Mouse (Mus musculus) liver, embryonic 12.5 days (tissue): ENCODE measurements around the gene Tpd52l2. TPM values are rescaled to one million over a fixed set of nuclear protein-coding genes. Genes with fewer than 3 reads are reported as not detected.

Experiments used
- ATAC-seq: fragments of 200-750 bp; cut with Nextera tagmentation; 2 replicates; pipeline ENCODE4 v1.8.0; 2017; ENCODE audit warnings: moderate number of reproducible peaks, mild to moderate bottlenecking, moderate library complexity
- H3K27ac ChIP-seq: fragments of 300-500 bp; sonication (generic); 2 replicates; pipeline ENCODE4 v1.5.1; 2016; ENCODE audit warnings: mild to moderate bottlenecking
- H3K27me3 ChIP-seq: fragments of 300-500 bp; sonication (generic); replicated peaks from 2 replicates; pipeline ENCODE4 v1.6.1; 2016; ENCODE audit warnings: mild to moderate bottlenecking, moderate library complexity
- H3K36me3 ChIP-seq: fragments of 300-500 bp; sonication (generic); 2 replicates; pipeline ENCODE4 v1.6.1; 2016; ENCODE audit warnings: mild to moderate bottlenecking, moderate library complexity
- H3K4me1 ChIP-seq: fragments of 300-500 bp; sonication (generic); 2 replicates; pipeline ENCODE4 v1.6.1; 2016
- H3K4me2 ChIP-seq: fragments of 300-500 bp; sonication (generic); 2 replicates; pipeline ENCODE4 v1.6.1; 2016; ENCODE audit warnings: mild to moderate bottlenecking, moderate library complexity
- H3K4me3 ChIP-seq: fragments of 300-500 bp; sonication (generic); 2 replicates; pipeline ENCODE4 v1.5.1; 2016; ENCODE audit warnings: mild to moderate bottlenecking, moderate library complexity
- H3K9ac ChIP-seq: fragments of 300-500 bp; sonication (generic); 2 replicates; pipeline ENCODE4 v1.6.1; 2016; ENCODE audit warnings: mild to moderate bottlenecking, moderate library complexity
- H3K9me3 ChIP-seq: fragments of 300-500 bp; sonication (generic); replicated peaks from 2 replicates; pipeline ENCODE4 v1.6.1; 2016; ENCODE audit warnings: mild to moderate bottlenecking, moderate library complexity
- whole genome bisulfite sequencing: fragments of 180-500 bp; shearing (Covaris S2); methylation state at CpG from one replicate; pipeline ENCODE4 v1.1.7; 2016; ENCODE audit not compliant: insufficient replicate concordance; 5-methylcytosine and 5-hydroxymethylcytosine counted together
- polyA plus RNA-seq: library from polyadenylated mRNA; unstranded; fragments of >200 nt; fragmentation: Nextera tagmentation; extraction: Ambion mirVana; gene quantifications from 2 replicates; pipeline ENCODE4 v1.2.1, GENCODE M21; 2016

Tpd52l2 gene
- polyA plus RNA-seq: 93.4 and 95.8 TPM in 2 replicates

- H3K4me3 ChIP-seq: peak within 1 kb of the TSS; percentile 80
- H3K36me3 ChIP-seq: peaks cover 29% of the 10 kb centered on the region
- H3K9ac ChIP-seq: peak within 1 kb of the TSS; percentile 88
- peak within 1 kb of the TSS; percentile 99 for H3K27ac ChIP-seq
- H3K4me2 ChIP-seq: peak within 1 kb of the TSS; percentile 81
- peak; percentile 92 for ATAC-seq
- no peaks in the 10 kb centered on the region for H3K27me3 ChIP-seq
- H3K4me1 ChIP-seq: peaks cover 35% of the 10 kb centered on the region
- H3K9me3 ChIP-seq: no peaks in the 10 kb centered on the region
- WGBS: under 1% methylated on average over 46 of the region's 46 CpGs
Measured at GRCm38 (mm10) chr2:181496831-181497547, at the start of gene Tpd52l2. Tpd52l2 (plus strand) TSS chr2:181497142.

GRCm38 (mm10) chr2:181452181-181452580, 44.8 kb upstream of the Tpd52l2 start:
- H3K27me3 ChIP-seq: 0 out of 2 replicates have a peak, but pooled peaks cover 4% of the 10 kb centered on the region
- no peak overlapping the region for H3K4me2 ChIP-seq
- H3K9me3 ChIP-seq: no peaks in the 10 kb centered on the region
- H3K9ac ChIP-seq: no peak overlapping the region
- WGBS: 83% methylated on average over 4 of the region's 4 CpGs
- H3K27ac ChIP-seq: no peak overlapping the region
- no peak overlapping the region for H3K4me3 ChIP-seq
- peaks cover 9% of the 10 kb centered on the region; the same call in 1 of the 2 replicates for H3K36me3 ChIP-seq
- peaks cover 20% of the 10 kb centered on the region for H3K4me1 ChIP-seq
- no peak for ATAC-seq

GRCm38 (mm10) chr2:181453274-181453673, 43.7 kb upstream of the Tpd52l2 start:
- H3K9ac ChIP-seq: no peak overlapping the region
- 67% methylated on average over 1 of the region's 1 CpGs for WGBS

GRCm38 (mm10) chr2:181455899-181456298, 41.0 kb upstream of the Tpd52l2 start:
- Histone ChIP-seq H3K4me2 (no peak overlapping the region), H3K4me1 (peaks cover 44% of the 10 kb centered on the region), H3K9me3 (no peaks in the 10 kb centered on the region), H3K4me3 (no peak overlapping the region), H3K9ac (no peak overlapping the region), H3K36me3 (peaks cover 9% of the 10 kb centered on the region; the same call in 1 of the 2 replicates), H3K27me3 (0 out of 2 replicates have a peak, but pooled peaks cover 4% of the 10 kb centered on the region), H3K27ac (no peak overlapping the region)
- ATAC-seq: no peak
- 76% methylated on average over 2 of the region's 2 CpGs for WGBS

More at GRCm38 (mm10) chr2:181453274-181453673, 43.7 kb upstream of the Tpd52l2 start:
- peaks cover 27% of the 10 kb centered on the region for H3K4me1 ChIP-seq
- no peak overlapping the region for H3K27ac ChIP-seq
- peaks cover 9% of the 10 kb centered on the region; the same call in 1 of the 2 replicates for H3K36me3 ChIP-seq
- no peak for ATAC-seq
- H3K9me3 ChIP-seq: no peaks in the 10 kb centered on the region
- no peak overlapping the region for H3K4me2 ChIP-seq
- H3K4me3 ChIP-seq: no peak overlapping the region
- 0 out of 2 replicates have a peak, but pooled peaks cover 4% of the 10 kb centered on the region for H3K27me3 ChIP-seq

GRCm38 (mm10) chr2:181457831-181458230, 39.1 kb upstream of the Tpd52l2 start:
- peaks cover 64% of the 10 kb centered on the region for H3K4me1 ChIP-seq
- no peak for ATAC-seq
- H3K36me3 ChIP-seq: peaks cover 9% of the 10 kb centered on the region; the same call in 1 of the 2 replicates
- no peaks in the 10 kb centered on the region for H3K9me3 ChIP-seq
- H3K27ac ChIP-seq: no peak overlapping the region
- H3K4me3 ChIP-seq: peak overlapping the region; percentile 99
- peak overlapping the region; percentile 100 for H3K4me2 ChIP-seq
- peak overlapping the region; percentile 97 for H3K9ac ChIP-seq
- 0 out of 2 replicates have a peak, but pooled peaks cover 4% of the 10 kb centered on the region for H3K27me3 ChIP-seq
- WGBS: 8% methylated on average over 15 of the region's 15 CpGs

- peak overlapping the region; percentile 100 for H3K4me2 ChIP-seq
- H3K4me3 ChIP-seq: peak overlapping the region; percentile 99
- peaks cover 7% of the 10 kb centered on the region; the same call in 1 of the 2 replicates for H3K27me3 ChIP-seq
- H3K9me3 ChIP-seq: no peaks in the 10 kb centered on the region
- WGBS: under 1% methylated on average over 71 of the region's 72 CpGs
- ATAC-seq: no peak
- peak overlapping the region; percentile 97 for H3K9ac ChIP-seq
- peaks cover 4% of the 10 kb centered on the region; the same call in 1 of the 2 replicates for H3K36me3 ChIP-seq
- peak overlapping the region; percentile 91 for H3K27ac ChIP-seq
- H3K4me1 ChIP-seq: peaks cover 71% of the 10 kb centered on the region
Measured at GRCm38 (mm10) chr2:181458411-181459152, 38.4 kb upstream of the Tpd52l2 start.

- Histone ChIP-seq H3K4me2 (peak within 1 kb of the TSS; percentile 100), H3K9ac (peak within 1 kb of the TSS; percentile 97), H3K36me3 (no peaks in the 10 kb centered on the region), H3K27me3 (peaks cover 13% of the 10 kb centered on the region; the same call in 1 of the 2 replicates), H3K4me3 (peak within 1 kb of the TSS; percentile 99), H3K9me3 (no peaks in the 10 kb centered on the region), H3K27ac (peak within 1 kb of the TSS; percentile 97), H3K4me1 (peaks cover 72% of the 10 kb centered on the region)
- under 1% methylated on average over 81 of the region's 83 CpGs for WGBS
- peak; percentile 73 for ATAC-seq
Measured at GRCm38 (mm10) chr2:181459153-181459672, 37.7 kb upstream of the Tpd52l2 start, which contains the start of gene Zbtb46. Zbtb46 (minus strand) TSS chr2:181459426.

GRCm38 (mm10) chr2:181459673-181460621, 37.0 kb upstream of the Tpd52l2 start:
- H3K36me3 ChIP-seq: no peaks in the 10 kb centered on the region
- peak overlapping the region; percentile 97 for H3K27ac ChIP-seq
- peaks cover 19% of the 10 kb centered on the region; the same call in 1 of the 2 replicates for H3K27me3 ChIP-seq
- H3K9ac ChIP-seq: peak overlapping the region; percentile 85
- H3K9me3 ChIP-seq: no peaks in the 10 kb centered on the region
- H3K4me2 ChIP-seq: peak overlapping the region; percentile 100
- WGBS: under 1% methylated on average over 71 of the region's 71 CpGs
- H3K4me1 ChIP-seq: peaks cover 72% of the 10 kb centered on the region
- peak; percentile 87 for ATAC-seq
- peak overlapping the region; percentile 99 for H3K4me3 ChIP-seq

- Histone ChIP-seq H3K36me3 (no peaks in the 10 kb centered on the region), H3K4me2 (no peak overlapping the region), H3K4me3 (no peak overlapping the region)
Measured at GRCm38 (mm10) chr2:181461536-181462100, 35.3 kb upstream of the Tpd52l2 start.

GRCm38 (mm10) chr2:181462604-181463003, 34.3 kb upstream of the Tpd52l2 start:
- WGBS: 70% methylated on average over 1 of the region's 1 CpGs
- no peak for ATAC-seq
- H3K27ac ChIP-seq: peak overlapping the region; percentile 43; the same call in 1 of the 2 replicates
- H3K4me1 ChIP-seq: peaks cover 51% of the 10 kb centered on the region
- no peak overlapping the region for H3K4me3 ChIP-seq
- peak overlapping the region; percentile 42 for H3K4me2 ChIP-seq
- no peaks in the 10 kb centered on the region for H3K36me3 ChIP-seq
- no peaks in the 10 kb centered on the region for H3K9me3 ChIP-seq
- no peak overlapping the region for H3K9ac ChIP-seq
- H3K27me3 ChIP-seq: peaks cover 15% of the 10 kb centered on the region; the same call in 1 of the 2 replicates

More at GRCm38 (mm10) chr2:181461536-181462100, 35.3 kb upstream of the Tpd52l2 start:
- 58% methylated on average over 1 of the region's 1 CpGs for whole genome bisulfite sequencing
- H3K9me3 ChIP-seq: no peaks in the 10 kb centered on the region
- peaks cover 19% of the 10 kb centered on the region; the same call in 1 of the 2 replicates for H3K27me3 ChIP-seq
- 0 out of 2 replicates have a peak overlapping the region, but pooled peaks have one; percentile 85 for H3K9ac ChIP-seq
- H3K4me1 ChIP-seq: peaks cover 60% of the 10 kb centered on the region
- H3K27ac ChIP-seq: peak overlapping the region; percentile 97; the same call in 1 of the 2 replicates
- no peak for ATAC-seq
